In genomic region chr5:38536822-38537221, GRCm38 (mm10) we compare ENCODE assay signal across 22 mouse cellular contexts. TPM values are rescaled to one million over a fixed set of nuclear protein-coding genes. Genes with fewer than 3 reads are reported as not detected.
DNase-seq lines count a peak whose midpoint lies in the region; TF ChIP-seq lines count a peak whose summit lies in the region.
"Had no signal": no experiment of that assay in that cellular context is flagged by ENCODE, and none has a peak within 500 bp of the region (broad histone marks: within the 10 kb centered on the region; RNA-seq: fewer than 3 reads in every experiment).

No protein-coding gene starts in this region.

- no peak overlapping the region for H3K4me3 ChIP-seq in gastrocnemius, adult 2 months
- no peak overlapping the region for H3K4me3 ChIP-seq in heart, adult 2 months
- no peak overlapping the region for H3K4me3 ChIP-seq in brown adipose tissue, adult 24 weeks (ENCODE audit: insufficient read depth, low read depth, low read length)
- H3K4me3 ChIP-seq: embryonic facial prominence, embryonic 15.5 days; erythroblast, embryonic 14.5 days; forebrain, embryonic 10.5 days; heart, embryonic 15.5 days; hindbrain, embryonic 12.5 days had no signal

- TF ChIP-seq POLR2A in heart, adult 2 months (IDR thresholded peaks at IDR 0.05; ENCODE audit: insufficient read depth, low read depth, low read length): no peak

- peak overlapping the region; percentile 80 for H3K27ac ChIP-seq in gastrocnemius, adult 2 months
- peak overlapping the region; percentile 47 for H3K27ac ChIP-seq in heart, adult 2 months
- peak overlapping the region; percentile 63 for H3K27ac ChIP-seq in brown adipose tissue, adult 24 weeks (replicated peaks; ENCODE audit: low read depth, low read length)
- H3K27ac ChIP-seq: embryonic facial prominence, embryonic 15.5 days; forebrain, embryonic 10.5 days; heart, embryonic 15.5 days; hindbrain, embryonic 12.5 days; kidney, postnatal 0 days had no signal

- peak; percentile 27 for DNase-seq in adrenal gland, adult 2 months
- DNase-seq in adrenal gland, postnatal 25 days: no peak
- DNase-seq in gastrocnemius, adult 2 months: peak; percentile 82
- no peak for DNase-seq in gastrocnemius, postnatal 4 days (ENCODE audit: low spot score in 2 of 2)
- DNase-seq in heart, adult 2 months: peak in 1 of 2 experiments; percentile 52
- DNase-seq in heart, postnatal 14 days: no peak
- DNase-seq in Muller cell, postnatal 12 days (ENCODE audit: inconsistent ontology term): no peak
- DNase-seq: adrenal gland, adult 8-10 months; B cell, adult 2 months; cerebellum, adult 18-20 months; cerebellum, postnatal 10 days; embryo, embryonic 11 days; kidney, adult 11 months; kidney, adult 9 months had no signal

- peak; percentile 62; the same call in 1 of the 2 replicates for TF ChIP-seq EP300 in heart, adult 2 months (IDR thresholded peaks at IDR 0.05; ENCODE audit: insufficient read depth, low read depth, low read length)

- peaks cover 16% of the 10 kb centered on the region for H3K36me3 ChIP-seq in heart, adult 2 months (ENCODE audit: control insufficient read depth, insufficient read depth, low read length)

- WGBS in heart, adult 2 months: 57% methylated on average over 3 of the region's 3 CpGs

- H3K79me2 ChIP-seq in heart, adult 2 months (replicated peaks; ENCODE audit: control insufficient read depth, insufficient read depth, low read length): no peaks in the 10 kb centered on the region

- peaks cover 4% of the 10 kb centered on the region; the same call in 1 of the 2 replicates for H3K4me1 ChIP-seq in heart, adult 2 months (ENCODE audit: control insufficient read depth, insufficient read depth, low read length)
- H3K4me1 ChIP-seq in brown adipose tissue, adult 24 weeks (ENCODE audit: control insufficient read depth, insufficient read depth, insufficient read length, low read length): peaks cover 4% of the 10 kb centered on the region; the same call in 1 of the 2 replicates
- H3K4me1 ChIP-seq: embryonic facial prominence, embryonic 15.5 days; forebrain, embryonic 10.5 days; hindbrain, embryonic 12.5 days had no signal

- intact Hi-C loops in gastrocnemius, adult 2 months (cut with DNase I): loop anchor here (5.0 kb wide), 1 partner anchor 35 kb away; no protein-coding TSS in a partner anchor
- intact Hi-C loops in heart, adult 2 months (cut with DNase I): no loop called here
- intact Hi-C loops in heart, postnatal 14 days (cut with DNase I): no loop called here

- TF ChIP-seq CTCF in gastrocnemius, adult 2 months (IDR thresholded peaks at IDR 0.05): no peak
- TF ChIP-seq CTCF in heart, adult 2 months (IDR thresholded peaks at IDR 0.05): no peak

- H3K27me3 ChIP-seq in heart, adult 2 months (ENCODE audit: control insufficient read depth, insufficient read depth, low read length): no peaks in the 10 kb centered on the region
- H3K27me3 ChIP-seq: embryonic facial prominence, embryonic 15.5 days; heart, embryonic 15.5 days; hindbrain, embryonic 12.5 days; Patski had no signal

- no peak overlapping the region for H3K9ac ChIP-seq in heart, adult 2 months (ENCODE audit: low read depth, low read length)
- H3K9ac ChIP-seq: embryonic facial prominence, embryonic 15.5 days; heart, embryonic 15.5 days; hindbrain, embryonic 12.5 days had no signal

RNA-seq across cellular contexts. Expression of gene Wdr1, which starts 26.2 kb away (rescaled TPM):
- 100 to 1,000 TPM; 149 to 155 TPM for total RNA-seq in adrenal gland, adult 2 months (2021)
- 62.9 and 65.8 TPM in 2 replicates for polyA plus RNA-seq in adrenal gland, adult 2 months (2012; rRNA removed)
- total RNA-seq in adrenal gland, postnatal 25 days (2021): 119 and 124 TPM in 2 replicates
- total RNA-seq in gastrocnemius, adult 2 months (2021): 10 to 100 TPM; 42.7 to 64.8 TPM
- total RNA-seq in gastrocnemius, postnatal 4 days (2021): 100 to 1,000 TPM; 205 to 211 TPM
- 100 to 1,000 TPM; 107 to 119 TPM for total RNA-seq in heart, adult 2 months (2021)
- polyA plus RNA-seq in heart, adult 2 months (2012; rRNA removed): 105 and 144 TPM in 2 replicates
- 100 to 1,000 TPM; 119 to 146 TPM for total RNA-seq in heart, postnatal 14 days (2021)
- polyA plus RNA-seq in brown adipose tissue, adult 24 weeks (2012; ENCODE audit: insufficient read depth, insufficient read length, missing spikeins): 48.4 and 56.3 TPM in 2 replicates

RNA-seq across cellular contexts. Expression of gene Slc2a9, which starts 33.9 kb away (rescaled TPM):
- 1 to 10 TPM; 1.3 to 2.1 TPM for total RNA-seq in adrenal gland, adult 2 months (2021)
- polyA plus RNA-seq in adrenal gland, adult 2 months (2012; rRNA removed): 2.3 and 2.8 TPM in 2 replicates
- 2.7 and 2.8 TPM in 2 replicates for total RNA-seq in adrenal gland, postnatal 25 days (2021)
- under 1 TPM; 0.20 to 0.25 TPM for total RNA-seq in gastrocnemius, adult 2 months (2021)
- total RNA-seq in gastrocnemius, postnatal 4 days (2021): 1 to 10 TPM; 1.4 to 2.4 TPM
- 1 to 10 TPM; 1.3 to 1.6 TPM for total RNA-seq in heart, adult 2 months (2021)
- 1.6 and 1.9 TPM in 2 replicates for polyA plus RNA-seq in heart, adult 2 months (2012; rRNA removed)
- total RNA-seq in heart, postnatal 14 days (2021): 1 to 10 TPM in 1 of 2 experiments, under 1 TPM in 1; 0.85 to 2.9 TPM
- 0.83 and 1.9 TPM in 2 replicates for polyA plus RNA-seq in brown adipose tissue, adult 24 weeks (2012; ENCODE audit: insufficient read depth, insufficient read length, missing spikeins)

Comparison
In these comparisons a context has a peak if more than half of its experiments do, and no peak if none do; other contexts are left out.
1. DNase-seq: peak in adrenal gland, adult 2 months (single experiment) and gastrocnemius, adult 2 months (single experiment); none in adrenal gland, postnatal 25 days (single experiment), gastrocnemius, postnatal 4 days (0 of 2), heart, postnatal 14 days (0 of 2) and Muller cell, postnatal 12 days (single experiment).
2. Peak in every context shown above with its lines, with median percentiles within 50 percentile points of each other: H3K27ac ChIP-seq.